Mouse (Mus musculus): Measurements from ENCODE around the gene Fggy. TPM values are rescaled to one million over a fixed set of nuclear protein-coding genes. Genes with fewer than 3 reads are reported as not detected.

The Fggy gene
- polyA plus RNA-seq, 1 experiment from 2014 or later: 9.0 TPM

DNA sequence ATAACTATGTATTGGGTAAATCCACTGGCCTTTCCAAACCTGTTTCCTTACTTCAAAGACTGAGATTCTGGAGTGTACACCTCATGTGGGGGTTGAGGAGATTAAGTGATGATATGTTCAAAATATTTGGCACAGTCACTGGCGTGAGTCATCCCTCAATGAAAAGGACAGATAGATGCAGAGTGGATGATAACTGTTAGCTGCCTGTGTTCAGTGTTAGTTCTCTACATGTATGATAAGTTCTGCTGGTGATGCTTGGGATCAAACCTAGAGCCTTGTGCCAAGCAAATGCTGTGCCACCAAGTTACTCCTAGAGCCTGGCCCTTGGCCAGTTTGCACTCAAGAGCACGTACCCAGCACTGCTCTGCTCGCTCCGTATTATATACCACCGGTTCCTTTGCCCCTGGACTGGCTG is 304.4 kb downstream of the Fggy start:
- no peak for ATAC-seq (ENCODE audit: low FRiP score, low read depth)
- H3K4me2 ChIP-seq (replicated peaks): no peak overlapping the region
- H3K9me3 ChIP-seq: no peaks in the 10 kb centered on the region
- no peak overlapping the region for H3K4me3 ChIP-seq
- no peaks in the 10 kb centered on the region for H3K4me1 ChIP-seq
- H3K9ac ChIP-seq: no peak overlapping the region
- H3K36me3 ChIP-seq: no peaks in the 10 kb centered on the region
- no peak overlapping the region for H3K27ac ChIP-seq
- 92% methylated on average over 5 of the region's 5 CpGs for WGBS
- H3K27me3 ChIP-seq (replicated peaks): no peaks in the 10 kb centered on the region

- ATAC-seq (ENCODE audit: low FRiP score, low read depth): 0 out of 2 replicates have a peak, but pooled peaks have one; percentile 25
- no peak overlapping the region for H3K4me2 ChIP-seq (replicated peaks)
- H3K9ac ChIP-seq: no peak overlapping the region
- 92% methylated on average over 7 of the region's 7 CpGs for WGBS
- no peak overlapping the region for H3K27ac ChIP-seq
- no peaks in the 10 kb centered on the region for H3K4me1 ChIP-seq
- no peak overlapping the region for H3K4me3 ChIP-seq
- H3K36me3 ChIP-seq: no peaks in the 10 kb centered on the region
- no peaks in the 10 kb centered on the region for H3K27me3 ChIP-seq (replicated peaks)
- no peaks in the 10 kb centered on the region for H3K9me3 ChIP-seq
These were observed 305.0 kb downstream of the Fggy start for GRCm38 (mm10) chr4:95862276-95862675.

GRCm38 (mm10) chr4:95862781-95863499 is 305.6 kb downstream of the Fggy start:
- Histone ChIP-seq H3K4me2 (replicated peaks) (no peak overlapping the region), H3K36me3 (no peaks in the 10 kb centered on the region), H3K27me3 (replicated peaks) (no peaks in the 10 kb centered on the region), H3K4me1 (no peaks in the 10 kb centered on the region), H3K4me3 (no peak overlapping the region), H3K9me3 (no peaks in the 10 kb centered on the region), H3K27ac (no peak overlapping the region), H3K9ac (no peak overlapping the region)
- no peak for ATAC-seq (ENCODE audit: low FRiP score, low read depth)
- WGBS: 72% methylated on average over 6 of the region's 6 CpGs

- H3K27ac ChIP-seq: no peak overlapping the region
- H3K4me1 ChIP-seq: no peaks in the 10 kb centered on the region
- ATAC-seq (ENCODE audit: low FRiP score, low read depth): no peak
- H3K4me2 ChIP-seq (replicated peaks): no peak overlapping the region
- 79% methylated on average over 3 of the region's 3 CpGs for WGBS
- H3K9me3 ChIP-seq: no peaks in the 10 kb centered on the region
- no peak overlapping the region for H3K4me3 ChIP-seq
- H3K27me3 ChIP-seq (replicated peaks): no peaks in the 10 kb centered on the region
- no peaks in the 10 kb centered on the region for H3K36me3 ChIP-seq
- H3K9ac ChIP-seq: no peak overlapping the region
These were observed 306.1 kb downstream of the Fggy start for GRCm38 (mm10) chr4:95863500-95863803.

DNA sequence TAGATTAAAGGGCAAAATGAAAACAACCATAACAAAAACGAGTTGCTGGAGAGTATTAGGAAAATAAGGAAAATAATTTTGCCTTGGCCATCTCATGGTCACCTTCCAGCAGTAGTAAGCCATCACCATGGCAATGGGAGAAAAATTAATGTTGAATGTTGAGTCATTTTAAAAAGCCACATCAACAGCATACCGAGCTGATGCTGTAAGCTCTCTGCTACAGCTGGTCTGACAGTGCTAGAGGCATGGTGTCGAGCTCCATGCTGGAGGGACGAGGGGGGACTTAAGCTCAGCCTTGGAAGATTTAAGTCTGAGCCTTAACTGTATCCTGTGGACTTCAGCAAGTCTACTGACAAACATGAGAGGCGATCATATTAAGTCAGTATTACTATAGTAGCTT is 307.9 kb downstream of the Fggy start:
- 83% methylated on average over 5 of the region's 5 CpGs for WGBS
- no peak for ATAC-seq (ENCODE audit: low FRiP score, low read depth)
- no peak overlapping the region for H3K9ac ChIP-seq
- H3K27ac ChIP-seq: no peak overlapping the region
- no peaks in the 10 kb centered on the region for H3K9me3 ChIP-seq
- no peaks in the 10 kb centered on the region for H3K27me3 ChIP-seq (replicated peaks)
- no peak overlapping the region for H3K4me3 ChIP-seq
- H3K4me2 ChIP-seq (replicated peaks): no peak overlapping the region
- H3K4me1 ChIP-seq: no peaks in the 10 kb centered on the region
- no peaks in the 10 kb centered on the region for H3K36me3 ChIP-seq

DNA sequence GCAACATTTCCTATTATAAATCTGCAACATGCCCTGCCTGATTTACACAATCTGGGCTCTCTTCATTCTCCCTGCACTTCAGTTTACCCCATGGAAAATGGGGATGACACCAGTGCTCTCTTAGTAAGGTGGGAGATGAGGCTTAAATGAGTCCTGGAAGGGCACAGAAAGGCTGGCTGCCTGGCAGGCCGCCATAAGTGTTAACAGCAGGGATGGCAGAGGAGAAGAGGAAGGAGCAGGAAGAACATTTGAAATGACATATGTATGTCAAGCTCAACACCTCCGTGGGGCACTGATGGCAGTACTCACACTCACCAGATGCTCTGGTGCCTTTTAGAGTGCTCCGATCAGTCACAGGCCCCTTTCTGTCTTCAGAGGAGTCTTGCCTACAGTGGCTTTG is 308.6 kb downstream of the Fggy start:
- ATAC-seq (ENCODE audit: low FRiP score, low read depth): no peak
- no peak overlapping the region for H3K9ac ChIP-seq

DNA sequence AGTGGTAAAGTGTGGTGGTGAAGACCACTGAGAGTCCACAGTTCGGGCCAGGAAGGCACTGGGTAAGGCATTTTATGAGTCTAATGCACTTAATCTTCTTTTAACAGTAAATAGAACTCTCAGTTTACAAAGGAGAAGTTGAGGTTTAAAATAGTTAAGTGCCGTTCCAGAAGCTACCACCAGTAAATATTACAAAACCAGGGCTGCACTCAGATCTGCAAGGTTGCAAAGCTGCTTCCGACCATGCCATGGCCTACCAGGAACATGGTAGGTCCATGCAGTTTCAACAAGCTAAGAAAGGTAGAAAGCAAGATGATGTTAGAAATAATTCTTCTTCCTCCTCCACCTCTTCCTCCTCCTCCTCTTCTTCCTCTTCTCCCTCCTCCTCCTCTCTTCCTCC is 309.8 kb downstream of the Fggy start:
- H3K4me2 ChIP-seq (replicated peaks): no peak overlapping the region
- H3K27me3 ChIP-seq (replicated peaks): no peaks in the 10 kb centered on the region
- no peaks in the 10 kb centered on the region for H3K4me1 ChIP-seq
- no peak overlapping the region for H3K4me3 ChIP-seq
- H3K27ac ChIP-seq: no peak overlapping the region
- no peak overlapping the region for H3K9ac ChIP-seq
- ATAC-seq (ENCODE audit: low FRiP score, low read depth): no peak
- H3K9me3 ChIP-seq: no peaks in the 10 kb centered on the region
- WGBS: 64% methylated on average over 3 of the region's 3 CpGs
- H3K36me3 ChIP-seq: no peaks in the 10 kb centered on the region

More for the DNA sequence above, 308.6 kb downstream of the Fggy start:
- Histone ChIP-seq H3K36me3 (no peaks in the 10 kb centered on the region), H3K4me3 (no peak overlapping the region), H3K27me3 (replicated peaks) (no peaks in the 10 kb centered on the region), H3K27ac (no peak overlapping the region), H3K4me2 (replicated peaks) (no peak overlapping the region), H3K4me1 (no peaks in the 10 kb centered on the region), H3K9me3 (no peaks in the 10 kb centered on the region)
- 73% methylated on average over 3 of the region's 3 CpGs for WGBS

GRCm38 (mm10) chr4:95868348-95868747 is 311.0 kb downstream of the Fggy start:
- Histone ChIP-seq H3K9me3 (no peaks in the 10 kb centered on the region), H3K27ac (no peak overlapping the region), H3K4me1 (no peaks in the 10 kb centered on the region), H3K27me3 (replicated peaks) (no peaks in the 10 kb centered on the region), H3K9ac (no peak overlapping the region), H3K4me3 (no peak overlapping the region), H3K4me2 (replicated peaks) (no peak overlapping the region), H3K36me3 (no peaks in the 10 kb centered on the region)
- 82% methylated on average over 6 of the region's 6 CpGs for WGBS
- no peak for ATAC-seq (ENCODE audit: low FRiP score, low read depth)

DNA sequence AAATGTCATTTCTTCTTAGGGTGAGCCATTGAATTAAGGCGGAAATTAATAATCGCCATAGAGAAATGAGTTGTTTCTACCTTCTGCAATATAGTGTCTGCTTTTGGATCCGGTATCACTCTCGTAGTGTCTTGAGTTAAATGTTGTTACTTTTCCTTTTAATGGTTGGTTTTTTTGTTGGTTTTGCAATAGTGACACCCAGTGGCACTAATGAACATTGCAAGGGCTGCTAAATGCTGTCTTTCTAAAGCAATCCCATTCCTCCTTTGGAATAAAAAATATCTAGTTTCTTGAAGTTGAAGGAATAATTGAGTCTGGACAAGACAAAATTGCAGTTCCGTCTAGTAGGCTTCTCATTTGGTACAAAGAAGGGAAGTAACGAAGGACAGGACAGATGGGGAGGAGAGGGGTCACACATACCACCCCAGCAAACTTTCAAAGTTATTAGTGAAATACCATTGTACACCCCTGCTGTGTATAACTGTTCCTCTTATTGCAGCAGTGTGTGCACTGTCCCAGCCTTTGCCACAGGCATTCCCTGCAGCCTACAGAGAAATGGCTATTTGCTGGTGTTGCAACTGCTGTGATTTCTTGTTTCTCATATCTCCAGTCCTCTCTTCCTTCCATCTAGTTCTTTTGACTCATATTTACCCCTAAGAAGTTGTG is 314.0 kb downstream of the Fggy start:
- ATAC-seq (ENCODE audit: low FRiP score, low read depth): no peak
- 38% methylated on average over 6 of the region's 6 CpGs for WGBS
- H3K27ac ChIP-seq: no peak overlapping the region
- no peak overlapping the region for H3K9ac ChIP-seq
- no peaks in the 10 kb centered on the region for H3K27me3 ChIP-seq (replicated peaks)
- no peak overlapping the region for H3K4me2 ChIP-seq (replicated peaks)
- no peaks in the 10 kb centered on the region for H3K9me3 ChIP-seq
- H3K4me3 ChIP-seq: no peak overlapping the region
- no peaks in the 10 kb centered on the region for H3K36me3 ChIP-seq
- H3K4me1 ChIP-seq: no peaks in the 10 kb centered on the region

DNA sequence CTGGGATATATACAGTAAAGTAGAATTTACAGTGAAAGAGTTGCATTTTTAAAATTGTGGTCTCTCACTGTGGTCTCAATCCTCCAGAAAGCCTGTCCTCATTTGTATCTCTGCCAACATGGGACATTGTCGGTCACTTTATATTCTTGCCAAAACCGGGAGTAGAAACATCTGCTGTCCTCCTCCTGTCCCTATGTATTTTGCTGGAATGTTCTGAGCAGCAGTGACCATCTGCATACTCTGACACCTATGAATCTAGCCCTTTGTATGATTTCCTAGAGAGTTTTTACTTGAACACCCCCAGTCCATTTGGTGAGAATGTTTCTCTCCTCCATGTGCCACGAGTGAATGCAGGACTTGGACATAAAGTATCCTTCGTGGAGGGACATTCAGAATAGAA is 318.6 kb downstream of the Fggy start:
- no peaks in the 10 kb centered on the region for H3K27me3 ChIP-seq (replicated peaks)
- H3K4me1 ChIP-seq: no peaks in the 10 kb centered on the region
- H3K27ac ChIP-seq: no peak overlapping the region
- H3K4me3 ChIP-seq: no peak overlapping the region
- no peak overlapping the region for H3K4me2 ChIP-seq (replicated peaks)
- no peaks in the 10 kb centered on the region for H3K9me3 ChIP-seq
- H3K9ac ChIP-seq: no peak overlapping the region
- ATAC-seq (ENCODE audit: low FRiP score, low read depth): no peak
- H3K36me3 ChIP-seq: no peaks in the 10 kb centered on the region
- WGBS: 87% methylated on average over 4 of the region's 4 CpGs

DNA sequence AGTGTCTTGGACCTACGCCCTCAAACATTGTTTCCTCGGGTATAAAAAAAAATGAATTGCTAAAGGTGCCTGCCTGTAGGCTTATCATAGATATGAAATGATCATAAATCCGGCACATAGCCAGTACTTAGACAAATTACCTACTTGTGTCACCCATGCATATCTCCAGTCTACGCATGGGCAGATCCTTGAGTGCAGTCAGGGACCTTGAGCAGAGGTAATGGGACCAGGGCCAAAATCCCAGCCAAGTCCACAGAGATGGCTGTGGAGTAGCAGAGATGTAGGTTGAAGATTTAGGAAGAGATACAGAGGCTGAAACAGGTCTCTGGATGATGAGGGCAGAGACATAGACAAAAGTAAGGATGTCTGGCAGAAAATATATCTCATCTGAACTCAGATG is 320.1 kb downstream of the Fggy start:
- Histone ChIP-seq H3K27ac (no peak overlapping the region), H3K4me2 (replicated peaks) (no peak overlapping the region), H3K9me3 (no peaks in the 10 kb centered on the region), H3K27me3 (replicated peaks) (no peaks in the 10 kb centered on the region), H3K9ac (no peak overlapping the region), H3K36me3 (no peaks in the 10 kb centered on the region), H3K4me3 (no peak overlapping the region), H3K4me1 (0 out of 2 replicates have a peak, but pooled peaks cover 5% of the 10 kb centered on the region)
- 89% methylated on average over 4 of the region's 4 CpGs for WGBS
- no peak for ATAC-seq (ENCODE audit: low FRiP score, low read depth)

- no peak for ATAC-seq (ENCODE audit: low FRiP score, low read depth)
- WGBS: 51% methylated on average over 4 of the region's 4 CpGs
These were observed 324.5 kb downstream of the Fggy start for GRCm38 (mm10) chr4:95881751-95882350.

More at GRCm38 (mm10) chr4:95881751-95882350, 324.5 kb downstream of the Fggy start:
- 0 out of 2 replicates have a peak, but pooled peaks cover 5% of the 10 kb centered on the region for H3K4me1 ChIP-seq
- no peaks in the 10 kb centered on the region for H3K36me3 ChIP-seq
- no peaks in the 10 kb centered on the region for H3K27me3 ChIP-seq (replicated peaks)
- no peak overlapping the region for H3K9ac ChIP-seq
- H3K4me3 ChIP-seq: no peak overlapping the region
- H3K27ac ChIP-seq: no peak overlapping the region
- no peak overlapping the region for H3K4me2 ChIP-seq (replicated peaks)
- H3K9me3 ChIP-seq: no peaks in the 10 kb centered on the region
